Mouse (Mus musculus) CH12.LX (cell line): ENCODE measurements at regions not wholly inside any gene's neighbourhood (a gene's known extent, or its start where the extent isn't known, plus 50 kb on each side); places are given as distances from the start of the nearest gene placed in this dataset.

ENCODE experiments used
- DNase-seq: peaks from one replicate; pipeline ENCODE4 v3.0.0-alpha.2; 2013; ENCODE audit errors: extremely low read depth
- H3K27ac ChIP-seq: 2 replicates; pipeline ENCODE4 v1.5.1; 2012; ENCODE audit warnings: low read depth, mild to moderate bottlenecking, control low read depth, moderate library complexity; ENCODE audit not compliant: insufficient read depth
- H3K27me3 ChIP-seq: replicated peaks from 2 replicates; pipeline ENCODE3; 2012; ENCODE audit warnings: inconsistent platforms
- H3K36me3 ChIP-seq, 2 experiments: replicated peaks in 1 of 2; 2 replicates each; pipeline versions ENCODE3 to v1.6.1; 2012; ENCODE audit warnings: inconsistent platforms in 1 of 2, low read length in 1 of 2, mild to moderate bottlenecking in 1 of 2, mixed read lengths in 1 of 2, moderate library complexity in 1 of 2; ENCODE audit not compliant: control insufficient read depth in 1 of 2, insufficient read depth in 1 of 2
- H3K4me1 ChIP-seq, 2 experiments: 2 replicates each; pipeline ENCODE4 v1.6.1; 2012; ENCODE audit warnings: inconsistent platforms in 1 of 2, moderate library complexity in 1 of 2; ENCODE audit not compliant: insufficient read depth in 2 of 2, control insufficient read depth in 1 of 2
- H3K4me2 ChIP-seq: 2 replicates; pipeline ENCODE4 v1.6.1; 2012; ENCODE audit warnings: low read depth, mild to moderate bottlenecking, control low read depth; ENCODE audit not compliant: poor library complexity, insufficient read depth, severe bottlenecking
- H3K4me3 ChIP-seq, 3 experiments: fragments of 150-350 bp in 1 of 3; sonication (generic) in 1 of 3; replicated peaks in 1 of 3; 2 replicates each; pipeline versions ENCODE3 to v1.5.1; 2011 to 2012; ENCODE audit warnings: low read depth in 2 of 3, low read length in 2 of 3, mild to moderate bottlenecking in 2 of 3, moderate library complexity in 2 of 3, control low read depth in 1 of 3, improper control_type of control experiment in 1 of 3, inconsistent platforms in 1 of 3, mixed read lengths in 1 of 3; ENCODE audit not compliant: poor library complexity in 1 of 3
- H3K79me2 ChIP-seq: replicated peaks from 2 replicates; pipeline ENCODE4 v1.6.1; 2012; ENCODE audit warnings: mild to moderate bottlenecking, moderate library complexity; ENCODE audit not compliant: control insufficient read depth, poor library complexity, insufficient read depth, severe bottlenecking; ENCODE audit errors: extremely low read depth
- H3K9ac ChIP-seq: 2 replicates; pipeline ENCODE4 v1.6.1; 2012; ENCODE audit warnings: low read depth, mild to moderate bottlenecking, control low read depth, moderate library complexity; ENCODE audit not compliant: insufficient read depth
- H3K9me3 ChIP-seq: replicated peaks from 2 replicates; pipeline ENCODE3; 2012; ENCODE audit warnings: low read length, inconsistent platforms, mixed read lengths
- BHLHE40 ChIP-seq: IDR thresholded peaks from 2 replicates; pipeline ENCODE4 v1.6.1; 2011; ENCODE audit warnings: mild to moderate bottlenecking, low read depth, low read length, improper control_type of control experiment
- CHD1 ChIP-seq: IDR thresholded peaks from 2 replicates; pipeline ENCODE4 v1.6.1; 2012; ENCODE audit warnings: low read depth, low read length, improper control_type of control experiment, inconsistent platforms
- CHD2 ChIP-seq: IDR thresholded peaks from 2 replicates; pipeline ENCODE4 v1.6.1; 2011; ENCODE audit warnings: low read length, improper control_type of control experiment
- ELF1 ChIP-seq: IDR thresholded peaks from 2 replicates; pipeline ENCODE4 v1.6.1; 2014; ENCODE audit warnings: low read depth, mild to moderate bottlenecking, inconsistent platforms, low read length, improper control_type of control experiment
- EP300 ChIP-seq: IDR thresholded peaks from 2 replicates; pipeline ENCODE4 v1.6.1; 2011; ENCODE audit warnings: low read length, improper control_type of control experiment
- ETS1 ChIP-seq: conservative IDR thresholded peaks from 2 replicates; pipeline ENCODE4 v1.6.1; 2012; ENCODE audit warnings: low read depth, mild to moderate bottlenecking, inconsistent platforms, low read length, improper control_type of control experiment, moderate library complexity
- GABPA ChIP-seq: IDR thresholded peaks from 2 replicates; pipeline ENCODE4 v1.6.1; 2012; ENCODE audit warnings: low read depth, low read length, improper control_type of control experiment, inconsistent platforms; ENCODE audit not compliant: insufficient replicate concordance
- IRF4 ChIP-seq: IDR thresholded peaks from 2 replicates; pipeline ENCODE4 v1.6.1; 2014; ENCODE audit warnings: low read depth, mild to moderate bottlenecking, inconsistent platforms, low read length, improper control_type of control experiment
- JUN ChIP-seq: IDR thresholded peaks from 2 replicates; pipeline ENCODE4 v1.6.1; 2011; ENCODE audit warnings: low read depth, mild to moderate bottlenecking, low read length, improper control_type of control experiment, moderate library complexity; ENCODE audit not compliant: insufficient read depth
- JUND ChIP-seq: conservative IDR thresholded peaks from 2 replicates; pipeline ENCODE4 v1.6.1; 2011; ENCODE audit warnings: low read depth, low read length, improper control_type of control experiment
- KAT2A ChIP-seq: IDR thresholded peaks from 2 replicates; pipeline ENCODE4 v1.6.1; 2012; ENCODE audit warnings: low read length, improper control_type of control experiment, inconsistent platforms; ENCODE audit not compliant: insufficient replicate concordance
- MXI1 ChIP-seq: IDR thresholded peaks from 2 replicates; pipeline ENCODE4 v1.6.1; 2011; ENCODE audit warnings: mild to moderate bottlenecking, low read depth, low read length, improper control_type of control experiment
- MYC ChIP-seq: IDR thresholded peaks from 2 replicates; pipeline ENCODE4 v1.6.1; 2011; ENCODE audit warnings: low read depth, mild to moderate bottlenecking, improper control_type of control experiment, low read length
- NELFE ChIP-seq: IDR thresholded peaks from 2 replicates; pipeline ENCODE4 v1.6.1; 2011; ENCODE audit warnings: low read depth, low read length, improper control_type of control experiment
- NRF1 ChIP-seq: IDR thresholded peaks from 2 replicates; pipeline ENCODE4 v1.6.1; 2014; ENCODE audit warnings: low read depth, mild to moderate bottlenecking, inconsistent platforms, low read length, improper control_type of control experiment, moderate library complexity
- PAX5 ChIP-seq: IDR thresholded peaks from 2 replicates; pipeline ENCODE4 v1.6.1; 2012; ENCODE audit warnings: low read length, inconsistent platforms, mixed read lengths
- POLR2AphosphoS2 ChIP-seq: IDR thresholded peaks from 2 replicates; pipeline ENCODE4 v1.6.1; 2011; ENCODE audit warnings: low read depth, low read length, improper control_type of control experiment
- RAD21 ChIP-seq: IDR thresholded peaks from 2 replicates; pipeline ENCODE4 v1.6.1; 2011; ENCODE audit warnings: low read depth, mild to moderate bottlenecking, low read length, improper control_type of control experiment, moderate library complexity
- RCOR1 ChIP-seq: conservative IDR thresholded peaks from 2 replicates; pipeline ENCODE4 v1.6.1; 2012; ENCODE audit warnings: low read depth, mild to moderate bottlenecking, inconsistent platforms, low read length, improper control_type of control experiment
- TBP ChIP-seq: conservative IDR thresholded peaks from 2 replicates; pipeline ENCODE4 v1.6.1; 2011; ENCODE audit warnings: low read depth, low read length, improper control_type of control experiment
- UBTF ChIP-seq: IDR thresholded peaks from 2 replicates; pipeline ENCODE4 v1.6.1; 2012; ENCODE audit warnings: low read depth, mild to moderate bottlenecking, inconsistent platforms, low read length, improper control_type of control experiment, moderate library complexity
- ZC3H11A ChIP-seq: IDR thresholded peaks from 2 replicates; pipeline ENCODE4 v1.6.1; 2012; ENCODE audit warnings: low read depth, mild to moderate bottlenecking, inconsistent platforms, low read length, improper control_type of control experiment
- ZMIZ1 ChIP-seq: IDR thresholded peaks from 2 replicates; pipeline ENCODE4 v1.6.1; 2012; ENCODE audit warnings: low read depth, mild to moderate bottlenecking, inconsistent platforms, low read length, improper control_type of control experiment
- dilution Hi-C: fragments of 300-500 bp; cut with MboI; formaldehyde crosslinking; loops from 2 replicates; pipeline ENCODE4 v1.14.3; 2020; ENCODE audit warnings: low sequenced_read_pairs; ENCODE audit not compliant: extremely low pct_unique_long_range_greater_than_20kb, extremely low pct_ligation_motif_present
- in situ Hi-C: fragments of 300-500 bp; cut with MboI; formaldehyde crosslinking; loops from 3 replicates; pipeline ENCODE4 v1.14.3; 2019; ENCODE audit warnings: low sequenced_read_pairs, low pct_ligation_motif_present, low pct_unique_long_range_greater_than_20kb, mixed read lengths

DNA sequence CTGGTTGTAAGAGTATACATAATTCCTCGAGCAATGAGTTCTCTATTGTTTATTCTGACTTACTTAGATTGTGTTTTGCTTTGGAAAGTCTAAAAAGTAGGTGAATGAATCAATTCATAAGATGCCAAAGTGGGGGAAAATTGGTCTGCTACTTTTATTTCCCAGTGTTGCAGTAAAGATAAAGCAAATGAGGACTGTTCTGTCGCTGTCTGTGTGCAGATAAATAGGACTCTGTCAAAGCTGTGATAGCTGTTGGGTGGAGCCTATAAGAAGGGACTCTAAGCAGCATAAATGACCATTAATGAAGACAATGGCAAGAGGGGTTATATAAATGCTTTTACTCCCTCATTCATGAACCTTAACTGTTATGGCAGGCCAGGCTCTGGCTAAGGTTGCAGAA lies 299.8 kb downstream of the Olfm4 start:
- Histone ChIP-seq H3K4me3 (no peak overlapping the region), H3K9me3 (peaks cover 12% of the 10 kb centered on the region), H3K79me2 (no peaks in the 10 kb centered on the region), H3K9ac (no peak overlapping the region), H3K27ac (no peak overlapping the region), H3K27me3 (no peaks in the 10 kb centered on the region), H3K36me3 (no peaks in the 10 kb centered on the region), H3K4me2 (no peak overlapping the region), H3K4me1 (no peaks in the 10 kb centered on the region)
- DNase-seq = no peak
- TF ChIP-seq IRF4 (no peak), ETS1 (no peak), NELFE (no peak), ZC3H11A (no peak), JUN (no peak), CHD2 (no peak), POLR2AphosphoS2 (no peak), NRF1 (no peak), MXI1 (no peak), PAX5 (no peak), UBTF (no peak)
- dilution Hi-C loops = no loop called here
- in situ Hi-C loops = no loop called here

DNA sequence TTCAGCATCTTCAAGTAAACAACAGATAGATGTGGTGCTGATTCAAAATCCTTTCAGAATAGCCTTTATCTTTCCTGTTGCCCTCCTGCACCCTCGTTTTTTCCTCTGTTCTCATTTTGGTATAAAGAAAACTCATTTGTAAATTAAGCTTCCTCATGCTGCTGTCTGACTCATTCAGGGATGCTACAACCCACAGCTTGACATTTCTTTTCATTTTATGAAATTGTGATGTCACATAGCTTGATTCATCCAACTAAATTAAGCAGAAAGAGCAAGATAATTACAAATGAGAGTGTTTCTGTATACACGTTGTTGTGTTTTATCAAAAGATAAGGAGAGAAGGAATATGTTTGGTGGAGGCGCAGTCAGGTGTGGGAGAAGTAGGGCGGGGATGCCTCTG lies 307.5 kb downstream of the Olfm4 start:
- dilution Hi-C loops = no loop called here
- in situ Hi-C loops = no loop called here
- H3K79me2 ChIP-seq = no peaks in the 10 kb centered on the region
- TF ChIP-seq JUND = no peak
- no peak for TF ChIP-seq IRF4
- no peak for TF ChIP-seq NELFE
- no peak for TF ChIP-seq MYC
- TF ChIP-seq BHLHE40 = no peak
- TF ChIP-seq ETS1 = no peak
- no peak for TF ChIP-seq NRF1
- TF ChIP-seq RAD21 = no peak
- no peak for TF ChIP-seq KAT2A
- TF ChIP-seq ZMIZ1 = no peak
- no peak for TF ChIP-seq ZC3H11A
- TF ChIP-seq CHD1 = no peak
- TF ChIP-seq UBTF = no peak
- TF ChIP-seq MXI1 = no peak
- no peak for TF ChIP-seq GABPA
- TF ChIP-seq EP300 = no peak
- TF ChIP-seq TBP = no peak
- no peak for TF ChIP-seq RCOR1
- no peak for TF ChIP-seq ELF1
- DNase-seq = no peak
- no peaks in the 10 kb centered on the region for H3K36me3 ChIP-seq
- H3K9ac ChIP-seq = no peak overlapping the region
- H3K4me1 ChIP-seq = no peaks in the 10 kb centered on the region
- no peak overlapping the region for H3K4me3 ChIP-seq
- no peak overlapping the region for H3K27ac ChIP-seq
- peaks cover 3% of the 10 kb centered on the region for H3K9me3 ChIP-seq
- no peaks in the 10 kb centered on the region for H3K27me3 ChIP-seq
- no peak overlapping the region for H3K4me2 ChIP-seq
